Mouse (Mus musculus) liver, postnatal 0 days (tissue): ENCODE data around the gene Ntn4.

Experiments used
- CTCF ChIP-seq: sonication (generic); IDR thresholded peaks from 2 replicates; pipeline ENCODE4 v1.5.1; 2016; ENCODE audit warnings: antibody characterized with exemption, low read depth
- EP300 ChIP-seq: IDR thresholded peaks from 2 replicates; pipeline ENCODE4 v1.6.1; 2016; ENCODE audit warnings: antibody characterized with exemption, low read depth, mild to moderate bottlenecking

DNA sequence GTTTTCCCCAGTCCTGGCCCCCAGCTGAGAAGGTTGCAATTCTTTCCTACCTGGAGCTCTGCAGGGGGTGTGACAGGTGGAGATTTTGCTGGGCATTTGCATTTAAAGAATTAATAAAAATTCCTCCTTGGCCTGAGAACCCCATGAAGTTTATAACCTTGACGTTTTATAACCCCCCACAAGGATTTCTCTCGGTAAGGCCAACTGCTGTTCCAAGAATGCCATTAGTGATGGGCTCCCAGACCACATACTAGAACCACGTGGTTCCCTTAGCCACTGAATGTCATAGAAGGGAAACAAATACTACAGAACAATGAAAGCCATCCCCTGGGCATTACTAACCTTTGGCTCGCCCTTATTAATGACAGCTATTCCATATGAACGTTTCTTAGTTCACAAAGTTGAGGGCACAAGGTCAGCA, 136.3 kb downstream of the Ntn4 start:
- TF ChIP-seq EP300 (no peak), CTCF (no peak)
